ENCODE assay signal across 21 mouse cellular contexts in the genomic region with DNA sequence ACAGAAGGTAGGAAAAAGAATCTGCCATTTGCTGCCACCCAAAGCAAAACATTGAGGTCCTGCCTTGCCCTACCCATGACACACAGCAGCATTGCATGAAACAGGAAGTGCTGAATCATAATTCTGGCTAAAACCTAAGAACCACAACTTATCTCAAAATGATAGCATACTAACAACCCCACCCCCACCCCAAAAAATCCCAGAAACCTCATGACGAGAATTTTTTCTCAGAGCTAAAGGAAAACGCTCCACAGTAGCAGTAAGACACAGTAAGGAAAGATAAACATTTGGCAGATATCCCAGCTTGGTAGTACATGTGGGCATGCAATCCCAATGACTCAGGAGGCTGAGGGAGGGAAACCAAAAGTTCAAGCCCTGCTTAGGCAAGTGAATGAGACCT. TPM values are rescaled to one million over a fixed set of nuclear protein-coding genes. Genes with fewer than 3 reads are reported as not detected.
A peak's percentile ranks its signal among the peaks of the same experiment; 100 is the strongest.
DNase-seq lines count a peak whose midpoint lies in the region; TF ChIP-seq lines count a peak whose summit lies in the region.
"Had no signal": no experiment of that assay in that cellular context is flagged by ENCODE, and none has a peak within 500 bp of the region (broad histone marks: within the 10 kb centered on the region; RNA-seq: fewer than 3 reads in every experiment).

No protein-coding gene starts in this region.

- TF ChIP-seq POLR2A in CH12.LX (IDR thresholded peaks at IDR 0.05; ENCODE audit: low read depth, low read length), result no peak
- TF ChIP-seq POLR2A in brain, embryonic 14.5 days (IDR thresholded peaks at IDR 0.05; ENCODE audit: borderline replicate concordance, extremely low read depth, insufficient read depth, insufficient read length, poor library complexity, severe bottlenecking), result no peak

- 42% methylated on average over 2 of the region's 2 CpGs for WGBS in macrophage (ENCODE audit: missing documents)
- 89% methylated on average over 2 of the region's 2 CpGs for WGBS in hindbrain, embryonic 10.5 days

- in situ Hi-C loops in CH12.LX (cut with MboI; ENCODE audit: low pct_ligation_motif_present, low pct_unique_long_range_greater_than_20kb, low sequenced_read_pairs), result no loop called here

- no peak for TF ChIP-seq RAD21 in CH12.LX (IDR thresholded peaks at IDR 0.05; ENCODE audit: low read depth, low read length)

- peaks cover 0 to 3% of the 10 kb centered on the region in 2 experiments for H3K36me3 ChIP-seq in CH12.LX (replicated peaks in 1 of 2; ENCODE audit: control insufficient read depth in 1 of 2, insufficient read depth in 1 of 2, low read length in 1 of 2)
- no peaks in the 10 kb centered on the region for H3K36me3 ChIP-seq in macrophage (ENCODE audit: inconsistent target)
- H3K36me3 ChIP-seq in hindbrain, embryonic 10.5 days, result no peaks in the 10 kb centered on the region
- H3K36me3 ChIP-seq: embryonic facial prominence, embryonic 15.5 days; forebrain, embryonic 15.5 days; heart, embryonic 13.5 days; hindbrain, embryonic 15.5 days; kidney, embryonic 15.5 days; midbrain, embryonic 15.5 days; neural tube, embryonic 13.5 days had no signal

- no peaks in the 10 kb centered on the region for H3K27me3 ChIP-seq in CH12.LX (replicated peaks)
- H3K27me3 ChIP-seq in hindbrain, embryonic 10.5 days (ENCODE audit: insufficient read depth, poor library complexity, severe bottlenecking), result no peaks in the 10 kb centered on the region
- H3K27me3 ChIP-seq: embryonic facial prominence, embryonic 15.5 days; forebrain, embryonic 15.5 days; heart, embryonic 13.5 days; hindbrain, embryonic 15.5 days; kidney, embryonic 15.5 days; midbrain, embryonic 15.5 days; neural tube, embryonic 13.5 days had no signal

- DNase-seq in A20 (ENCODE audit: low read depth, low spot score), result peak; percentile 11
- DNase-seq in CH12.LX (ENCODE audit: extremely low read depth), result peak; percentile 25
- peak; percentile 1 for DNase-seq in brain, embryonic 14.5 days (ENCODE audit: low read depth)
- no peak for DNase-seq in embryo, embryonic 11 days
- no peak for DNase-seq in cerebellum, adult 8-10 months
- DNase-seq in hindbrain, embryonic 10.5 days (ENCODE audit: low spot score), result no peak
- no peak for DNase-seq in heart, postnatal 4 days
- DNase-seq: adrenal gland, postnatal 10 days; cerebellum, postnatal 25 days; gastrocnemius, postnatal 10 days; lung, postnatal 14 days; thymus, postnatal 4 days had no signal

- no peak for TF ChIP-seq CTCF in CH12.LX (conservative IDR thresholded peaks at IDR 0.05 in 1 of 2, IDR thresholded peaks at IDR 0.05 in 1 of 2; ENCODE audit: low read depth in 2 of 2, low read length in 2 of 2)
- no peak for TF ChIP-seq CTCF in brain, embryonic 14.5 days (IDR thresholded peaks at IDR 0.05; ENCODE audit: borderline replicate concordance, extremely low read depth, insufficient read depth, insufficient read length)

- no peak for TF ChIP-seq EP300 in CH12.LX (IDR thresholded peaks at IDR 0.05; ENCODE audit: low read length)

- peaks cover 0 to 12% of the 10 kb centered on the region in 2 experiments; a peak in 1 of 4 replicates for H3K4me1 ChIP-seq in CH12.LX (ENCODE audit: control insufficient read depth in 1 of 2, insufficient read depth in 2 of 2)
- no peaks in the 10 kb centered on the region for H3K4me1 ChIP-seq in hindbrain, embryonic 10.5 days (replicated peaks)
- H3K4me1 ChIP-seq: embryonic facial prominence, embryonic 15.5 days; forebrain, embryonic 15.5 days; hindbrain, embryonic 15.5 days; kidney, embryonic 15.5 days; midbrain, embryonic 15.5 days; neural tube, embryonic 13.5 days had no signal

- H3K27ac ChIP-seq in CH12.LX (ENCODE audit: insufficient read depth, low read depth) (no peak overlapping the region), macrophage (peak overlapping the region; percentile 27)
- H3K27ac ChIP-seq in hindbrain, embryonic 10.5 days, result no peak overlapping the region
- H3K27ac ChIP-seq: embryonic facial prominence, embryonic 15.5 days; forebrain, embryonic 15.5 days; heart, embryonic 13.5 days; hindbrain, embryonic 15.5 days; kidney, embryonic 15.5 days; layer of hippocampus, adult 2 months; midbrain, embryonic 15.5 days; neural tube, embryonic 13.5 days had no signal

- dilution Hi-C loops in CH12.LX (cut with MboI; ENCODE audit: extremely low pct_ligation_motif_present, extremely low pct_unique_long_range_greater_than_20kb, low sequenced_read_pairs), result no loop called here

- H3K9me3 ChIP-seq in CH12.LX (replicated peaks; ENCODE audit: low read length), result no peaks in the 10 kb centered on the region
- no peaks in the 10 kb centered on the region for H3K9me3 ChIP-seq in hindbrain, embryonic 10.5 days
- H3K9me3 ChIP-seq: embryonic facial prominence, embryonic 15.5 days; forebrain, embryonic 15.5 days; heart, embryonic 13.5 days; hindbrain, embryonic 15.5 days; kidney, embryonic 15.5 days; midbrain, embryonic 15.5 days; neural tube, embryonic 13.5 days had no signal

- H3K4me2 ChIP-seq in CH12.LX (ENCODE audit: insufficient read depth, low read depth, poor library complexity, severe bottlenecking), result peak overlapping the region; percentile 67; the same call in 1 of the 2 replicates
- H3K4me2 ChIP-seq: embryonic facial prominence, embryonic 15.5 days; forebrain, embryonic 15.5 days; heart, embryonic 13.5 days; hindbrain, embryonic 15.5 days; kidney, embryonic 15.5 days; midbrain, embryonic 15.5 days; neural tube, embryonic 13.5 days had no signal

- H3K79me2 ChIP-seq in CH12.LX (replicated peaks; ENCODE audit: control insufficient read depth, extremely low read depth, insufficient read depth, poor library complexity, severe bottlenecking) (no peaks in the 10 kb centered on the region), macrophage (ENCODE audit: inconsistent target) (peaks cover 54% of the 10 kb centered on the region)

- H3K9ac ChIP-seq in CH12.LX (ENCODE audit: insufficient read depth, low read depth), result peak overlapping the region; percentile 30; the same call in 1 of the 2 replicates
- H3K9ac ChIP-seq: embryonic facial prominence, embryonic 15.5 days; forebrain, embryonic 15.5 days; heart, embryonic 13.5 days; hindbrain, embryonic 15.5 days; kidney, embryonic 15.5 days; midbrain, embryonic 15.5 days; neural tube, embryonic 13.5 days had no signal

- H3K4me3 ChIP-seq in CH12.LX (replicated peaks in 1 of 3; ENCODE audit: low read depth in 2 of 3, low read length in 2 of 3, poor library complexity in 1 of 3) (no peak overlapping the region), macrophage (ENCODE audit: inconsistent target) (no peak overlapping the region)
- no peak overlapping the region for H3K4me3 ChIP-seq in hindbrain, embryonic 10.5 days
- H3K4me3 ChIP-seq: embryonic facial prominence, embryonic 15.5 days; forebrain, embryonic 15.5 days; heart, embryonic 13.5 days; hindbrain, embryonic 15.5 days; kidney, embryonic 15.5 days; layer of hippocampus, adult 2 months; midbrain, embryonic 15.5 days; neural tube, embryonic 13.5 days had no signal

TF ChIP-seq in CH12.LX, 34 proteins besides CTCF, POLR2A, EP300 and RAD21:
- TF ChIP-seq MAX (IDR thresholded peaks at IDR 0.05; ENCODE audit: low read length) (no peak), ELF1 (IDR thresholded peaks at IDR 0.05; ENCODE audit: low read depth, low read length) (0 out of 2 replicates have a peak, but pooled peaks have one; percentile 31), E2F4 (IDR thresholded peaks at IDR 0.05; ENCODE audit: insufficient replicate concordance, low read depth, low read length) (no peak), NRF1 (IDR thresholded peaks at IDR 0.05; ENCODE audit: low read depth, low read length) (no peak), MAFK (IDR thresholded peaks at IDR 0.05; ENCODE audit: insufficient replicate concordance, low read length) (0 out of 2 replicates have a peak, but pooled peaks have one; percentile 14), ZMIZ1 (IDR thresholded peaks at IDR 0.05; ENCODE audit: low read depth, low read length) (no peak), JUND (conservative IDR thresholded peaks at IDR 0.05; ENCODE audit: low read depth, low read length) (no peak), NELFE (IDR thresholded peaks at IDR 0.05; ENCODE audit: low read depth, low read length) (no peak), ZKSCAN1 (IDR thresholded peaks at IDR 0.05; ENCODE audit: borderline replicate concordance, low read depth, low read length) (no peak), TCF12 (IDR thresholded peaks at IDR 0.05; ENCODE audit: low read depth, low read length) (no peak)

RNA-seq across cellular contexts. Expression of gene Clcn5, which starts 10.9 kb away (rescaled TPM):
- total RNA-seq in CH12.LX (2012; rRNA removed) (10.3 and 11.0 TPM in 2 replicates), CH12.LX (2014; rRNA removed) (6.9 and 7.5 TPM in 2 replicates)
- polyA plus RNA-seq in CH12.LX (2012; ENCODE audit: insufficient read length, low read depth) (8.4 and 10.2 TPM in 2 replicates), macrophage (2018) (23.6 to 68.1 TPM (median 25.9 TPM) in 3 replicates)
- polyA plus RNA-seq in brain, embryonic 14.5 days (2012; rRNA removed), result 9.1 and 13.2 TPM in 2 replicates
- total RNA-seq in macrophage (2018; cell fraction: chromatin; rRNA removed), result 100 to 1,000 TPM in 10 of 26 experiments, 10 to 100 TPM in 16; 30.0 to 270 (median 67.0) TPM
- total RNA-seq in macrophage (2018; cell fraction: cytosol; rRNA removed), result 100 to 1,000 TPM in 2 of 26 experiments, 10 to 100 TPM in 24; 26.9 to 126 (median 60.3) TPM
- total RNA-seq in macrophage (2018; cell fraction: nucleus; rRNA removed), result 100 to 1,000 TPM in 13 of 26 experiments, 10 to 100 TPM in 13; 52.7 to 281 (median 101) TPM
- polyA plus RNA-seq in hindbrain, embryonic 10.5 days (2016; fragmentation: Nextera tagmentation; extraction: Ambion mirVana), result 8.6 and 13.7 TPM in 2 replicates
- total RNA-seq in heart, postnatal 4 days (2021), result 10 to 100 TPM; 26.3 to 27.3 TPM

Comparison
In these comparisons a context has a peak if more than half of its experiments do, and no peak if none do; other contexts are left out.
1. DNase-seq: peak in A20 (single experiment), CH12.LX (single experiment) and brain, embryonic 14.5 days (single experiment); none in embryo, embryonic 11 days (single experiment), cerebellum, adult 8-10 months (single experiment), hindbrain, embryonic 10.5 days (single experiment) and heart, postnatal 4 days (single experiment).